Mouse (Mus musculus): ENCODE measurements around the gene Abcc8.

- TF ChIP-seq GATA2 (IDR thresholded peaks at IDR 0.05; ENCODE audit: borderline replicate concordance, low read depth, low read length) (no peak), TAL1 (conservative IDR thresholded peaks at IDR 0.05; ENCODE audit: low read depth, low read length) (no peak), CTCF (IDR thresholded peaks at IDR 0.05; ENCODE audit: low read depth, low read length) (no peak), GATA1 (IDR thresholded peaks at IDR 0.05; ENCODE audit: borderline replicate concordance, low read length) (no peak)
These were observed 87.0 kb downstream of the Abcc8 start for GRCm38 (mm10) chr7:46092803-46093202.

Measured in G1E (cell line).